Mouse (Mus musculus) lung, postnatal 4 days (tissue): ENCODE measurements around the gene Mei1.
A peak's percentile ranks its signal among the peaks of the same experiment; 100 is the strongest.
"Not testable (repeated sequence)": the region's sequence is repeated elsewhere in the genome, so short reads cannot be mapped to it uniquely, and the experiment has no call there.

Experiments
- DNase-seq, 2 experiments: peaks; one replicate each; pipeline ENCODE4 v3.0.0; 2021

The Mei1 gene

DNA sequence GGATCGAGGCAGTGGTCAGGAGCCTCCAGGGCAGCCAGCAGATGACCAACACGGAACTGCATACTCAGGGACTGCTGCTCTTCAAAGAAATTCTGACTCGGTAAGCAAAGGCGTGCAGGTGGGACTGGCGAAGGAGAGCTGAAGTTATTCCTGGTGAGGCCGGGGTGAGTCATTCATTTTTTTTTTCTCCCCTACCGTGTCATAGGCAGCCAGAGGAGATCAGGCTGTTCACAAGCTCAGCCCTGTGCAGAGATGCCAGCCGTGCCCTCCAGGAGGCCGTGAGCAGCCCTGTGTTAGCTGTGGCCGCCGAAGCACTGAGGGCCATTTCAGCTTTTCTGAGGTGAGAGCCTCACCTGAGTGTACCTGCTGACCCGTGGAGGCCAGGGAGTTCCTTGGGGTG is 16.3 kb downstream of the Mei1 start:
- DNase-seq, result no peak

DNA sequence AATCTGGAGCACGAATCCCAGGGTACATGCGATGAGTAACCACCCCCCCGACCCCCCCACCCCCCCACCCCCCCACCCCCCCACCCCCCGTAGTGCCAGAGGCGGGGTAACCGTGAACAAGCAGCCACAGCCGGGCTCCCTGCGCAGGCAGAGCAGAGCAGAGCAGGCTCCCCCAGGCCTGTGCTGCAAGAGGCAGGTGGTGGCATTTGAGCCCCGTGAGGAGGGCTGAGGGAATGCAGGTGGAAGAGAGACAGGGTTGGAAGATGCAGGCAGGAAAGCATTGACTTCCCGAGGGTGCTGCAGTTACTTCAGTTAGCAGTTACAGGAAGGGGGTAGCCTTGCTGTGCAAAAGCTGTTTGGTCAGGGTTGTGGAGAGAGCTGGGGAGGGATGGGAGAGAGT is 17.5 kb downstream of the Mei1 start:
- no peak for DNase-seq

- no peak for DNase-seq
Measured at GRCm38 (mm10) chr15:82091061-82091460, 21.3 kb downstream of the Mei1 start.

DNA sequence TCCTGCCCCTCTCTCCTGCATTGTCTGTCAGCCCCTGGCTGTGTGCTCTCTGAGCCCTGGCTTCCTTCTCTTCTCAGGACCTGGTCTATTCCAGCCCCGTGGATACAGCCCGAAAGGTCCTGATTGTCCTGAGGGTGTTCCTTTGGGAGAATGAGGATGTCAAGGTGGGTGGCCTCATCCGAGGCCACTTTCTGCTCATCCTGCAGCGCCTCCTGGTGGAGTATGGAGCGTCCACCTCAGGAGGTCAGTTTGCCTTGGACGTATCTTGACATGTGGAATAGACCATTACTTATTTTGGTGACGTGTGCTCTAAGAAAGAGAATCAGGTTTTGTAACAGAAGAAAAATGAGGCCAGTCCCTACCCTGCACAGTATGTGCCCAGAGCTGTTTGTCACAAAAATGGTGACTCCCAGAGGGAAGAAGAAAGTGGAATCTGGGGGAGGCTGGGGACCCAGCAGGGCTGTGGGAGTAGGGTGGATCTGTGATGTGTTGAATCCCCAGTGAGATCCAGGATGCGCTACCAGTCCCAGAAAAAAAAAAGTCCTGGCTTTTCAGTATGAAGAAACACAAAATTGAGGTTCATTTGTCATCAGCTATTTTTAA is 37.3 kb downstream of the Mei1 start:
- peak in 1 of 2 experiments; percentile 57 for DNase-seq

- DNase-seq, result no peak
Measured at GRCm38 (mm10) chr15:82120544-82120943, 50.7 kb downstream of the Mei1 start.

DNA sequence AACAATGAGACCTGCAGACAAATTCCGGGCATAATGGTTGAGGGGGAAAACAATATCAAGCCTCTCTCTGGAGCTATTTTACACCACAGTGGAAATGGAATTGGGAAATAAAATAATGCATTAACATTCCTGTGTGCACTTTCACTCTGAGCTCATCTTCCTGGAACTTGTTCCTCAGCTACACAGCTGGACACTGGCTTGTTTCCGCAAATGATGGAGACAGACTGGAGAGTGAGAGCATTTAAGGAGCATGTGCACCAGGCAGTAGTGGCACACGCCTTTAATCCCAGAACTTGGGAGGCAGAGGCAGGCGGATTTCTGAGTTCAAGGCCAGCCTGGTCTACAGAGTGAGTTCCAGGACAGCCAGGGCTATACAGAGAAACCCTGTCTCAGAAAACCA is 56.9 kb downstream of the Mei1 start:
- DNase-seq, result not testable (repeated sequence)

DNA sequence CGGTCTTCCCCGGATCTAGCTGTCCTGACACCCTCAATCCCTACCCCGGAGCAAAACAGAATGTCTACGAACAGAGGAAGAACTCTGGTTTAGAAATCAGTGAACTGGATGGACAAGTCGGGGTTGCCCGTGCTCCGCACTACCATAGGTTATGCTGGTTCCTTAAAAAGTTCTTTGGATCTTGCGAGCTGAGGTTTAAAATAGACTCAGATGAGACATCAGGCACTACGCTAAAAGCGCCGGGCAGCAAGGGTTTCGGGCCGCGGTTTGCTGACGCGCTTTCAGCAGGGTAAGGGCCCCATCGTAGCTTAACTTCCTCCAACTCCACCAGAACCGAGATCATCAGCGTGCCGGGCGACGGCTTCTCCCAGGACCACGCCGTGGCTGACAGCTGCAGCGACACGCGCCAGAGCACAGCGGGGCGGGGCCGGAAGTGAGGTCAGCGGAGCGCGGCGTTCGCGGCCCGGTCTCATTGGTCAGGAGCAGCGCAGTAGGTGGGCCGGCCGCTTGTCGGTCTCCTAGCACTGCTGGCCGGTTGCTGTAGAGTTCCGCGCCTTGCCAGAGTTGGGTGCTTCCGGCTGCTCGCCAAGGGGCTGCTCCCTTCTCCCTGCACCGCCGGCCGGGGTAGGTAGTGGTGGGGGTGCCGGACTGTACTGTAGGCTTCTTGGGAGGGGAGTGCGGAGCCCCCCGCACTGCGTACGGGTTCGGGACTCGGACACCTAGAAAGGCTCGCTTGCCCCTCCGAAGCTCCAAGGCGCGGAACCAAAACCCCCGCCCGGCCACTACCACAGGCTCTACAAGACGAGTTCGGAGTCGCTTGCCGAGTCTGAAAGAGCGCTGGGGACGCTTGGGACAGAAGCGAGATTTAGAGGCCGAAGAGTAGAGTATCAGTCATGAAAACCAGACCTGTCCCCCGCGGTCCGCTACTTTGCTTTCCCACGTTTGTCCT is 57.9 kb downstream of the Mei1 start, which contains the start of gene Ccdc134:
TSS of gene Ccdc134 (plus strand) at position 497 of the 949 bp plus-strand sequence.
- DNase-seq, result peak; percentile 98

DNA sequence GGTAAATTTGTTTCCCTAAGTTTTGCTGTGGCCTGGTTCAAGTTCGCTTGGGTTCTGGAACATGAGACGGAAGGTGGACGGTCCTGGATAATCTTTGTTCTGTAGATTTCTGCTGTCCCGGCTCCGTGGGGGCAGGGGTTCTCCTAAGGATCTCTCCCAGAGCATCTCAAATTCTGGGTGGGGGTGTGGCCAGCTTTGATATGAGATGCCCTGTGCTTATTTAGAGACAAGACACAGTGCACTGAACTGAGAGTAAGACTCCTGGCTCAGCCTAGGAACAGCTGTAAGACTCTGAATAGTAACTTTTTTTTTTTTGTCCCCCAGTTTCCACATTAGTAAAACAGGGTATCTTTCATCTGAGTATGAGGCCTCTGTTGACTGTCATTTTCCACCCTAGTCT is 58.6 kb downstream of the Mei1 start:
- no peak for DNase-seq

DNA sequence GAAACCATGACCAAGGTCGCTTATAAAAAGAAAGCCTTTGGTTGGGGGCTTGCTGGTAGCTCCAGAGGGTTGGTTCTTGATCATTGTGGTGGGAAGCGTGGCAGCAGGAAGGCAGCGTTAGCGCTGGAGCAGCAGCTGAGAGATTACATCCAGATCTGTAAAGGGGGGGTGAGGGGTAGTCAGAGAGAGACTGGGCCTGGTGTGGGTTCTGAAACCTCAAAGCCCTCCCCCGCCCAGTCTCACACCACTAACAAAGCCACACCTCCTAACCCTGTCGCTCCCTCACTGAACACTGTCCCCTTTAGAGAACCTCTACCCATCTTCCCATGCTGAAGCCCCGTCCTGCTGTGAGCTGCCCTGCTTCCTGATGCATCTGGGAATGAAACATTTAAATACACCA is 60.8 kb downstream of the Mei1 start:
- no peak for DNase-seq

GRCm38 (mm10) chr15:82135372-82135771 is 65.6 kb downstream of the Mei1 start:
- no peak for DNase-seq

GRCm38 (mm10) chr15:82138565-82138964 is 68.8 kb downstream of the Mei1 start:
- peak; percentile 54 to 79 for DNase-seq

- no peak for DNase-seq
Measured at GRCm38 (mm10) chr15:82139196-82139595, 69.4 kb downstream of the Mei1 start.

DNA sequence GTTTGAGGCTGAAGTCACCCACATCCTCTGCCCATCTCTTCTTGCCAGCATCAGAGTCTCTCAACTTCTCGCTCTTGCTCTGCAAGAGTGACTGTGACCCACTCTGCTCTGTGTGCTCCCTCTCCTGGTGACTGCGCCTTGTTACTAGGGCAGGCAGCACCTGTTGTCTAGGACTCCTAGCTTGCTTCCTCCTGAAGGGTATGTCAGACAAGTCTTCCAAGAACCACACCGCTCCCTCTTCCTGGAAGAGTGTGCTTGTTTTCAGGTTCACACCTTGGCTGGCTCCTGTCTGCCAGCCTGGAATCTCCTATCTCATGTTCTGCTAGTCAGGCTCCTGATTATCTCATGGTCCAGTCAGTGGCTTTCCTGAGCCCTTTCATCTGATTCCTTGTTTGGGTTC is 70.6 kb downstream of the Mei1 start:
- no peak for DNase-seq

DNA sequence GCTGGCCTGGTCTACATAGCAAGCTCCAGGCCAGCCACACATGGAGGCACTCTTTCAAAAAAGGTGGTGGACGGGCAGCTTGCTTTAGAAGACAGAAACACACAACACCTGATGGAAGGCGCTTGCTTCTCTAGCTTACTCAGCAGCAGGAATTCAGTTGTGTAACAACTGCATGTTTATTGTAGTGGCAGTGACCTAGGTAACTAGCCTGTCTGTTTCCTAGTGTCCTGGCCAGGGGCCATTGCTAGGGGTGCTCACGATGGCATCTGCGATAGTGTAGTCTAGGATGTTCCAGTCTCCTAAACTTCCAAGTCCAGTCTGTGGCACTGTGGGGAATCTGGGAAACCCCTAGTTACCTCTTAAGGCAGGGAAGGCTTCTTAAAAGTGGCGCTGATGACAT is 74.4 kb downstream of the Mei1 start:
- no peak for DNase-seq

DNA sequence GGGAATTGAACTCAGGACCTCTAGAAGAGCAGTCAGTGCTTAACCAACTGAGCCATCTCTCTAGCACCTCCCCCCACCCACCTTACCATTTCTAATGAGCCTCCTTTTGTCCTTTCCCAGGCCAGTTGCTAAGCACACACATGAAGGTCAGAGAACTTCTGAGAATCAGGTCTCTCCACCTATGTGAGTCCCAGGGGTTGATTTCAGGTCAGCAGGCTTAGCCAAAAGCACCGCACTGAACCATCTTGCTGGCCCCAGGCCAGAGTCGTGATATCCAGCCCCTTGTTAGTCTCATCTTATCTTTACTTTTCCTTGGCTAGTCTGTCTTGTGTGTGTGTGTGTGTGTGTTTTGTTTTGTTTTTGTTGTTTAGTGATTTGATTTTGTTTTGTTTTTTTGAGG is 75.6 kb downstream of the Mei1 start:
- DNase-seq, result no peak

GRCm38 (mm10) chr15:82145851-82146769 is 76.3 kb downstream of the Mei1 start:
- no peak for DNase-seq

DNA sequence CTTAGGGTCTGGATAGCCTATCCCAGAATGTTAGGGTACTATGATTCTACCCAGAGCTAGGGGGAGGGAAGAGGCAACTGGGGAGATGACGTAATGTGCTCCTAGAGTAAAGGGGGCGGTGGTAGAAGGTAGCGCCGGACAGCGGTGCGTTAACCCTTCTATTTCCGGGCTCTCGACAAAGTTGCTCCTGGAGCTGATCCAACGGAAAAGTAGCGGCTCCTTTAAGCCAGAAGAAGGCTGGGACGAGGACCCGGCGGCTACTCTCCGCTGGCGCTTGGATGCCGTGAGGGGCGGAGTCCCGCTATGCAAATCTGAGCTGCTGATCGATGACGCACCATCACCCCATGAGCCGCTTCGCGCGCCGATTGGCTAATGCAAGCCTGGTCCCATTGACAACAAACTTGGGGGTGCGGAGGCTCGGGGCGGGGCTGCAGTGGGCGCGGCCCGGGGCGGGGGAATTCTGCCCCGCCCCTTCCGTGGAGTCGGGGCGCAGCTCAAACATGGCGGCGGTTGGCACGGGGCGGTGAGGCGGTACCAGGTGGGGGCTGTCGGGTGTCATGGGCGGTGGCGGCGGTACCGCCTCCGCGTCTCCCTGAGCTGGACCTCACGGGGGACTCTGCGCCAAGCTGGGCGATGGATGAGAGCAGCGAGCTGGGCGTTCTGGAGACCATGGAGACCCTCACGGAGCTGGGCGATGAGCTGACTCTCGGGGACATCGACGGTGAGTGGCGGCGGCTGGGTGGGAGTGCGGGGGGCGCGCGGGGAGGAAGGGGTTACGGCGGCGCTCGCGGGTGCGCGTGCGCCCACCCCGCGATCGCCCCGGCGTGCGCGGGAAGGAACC is 77.2 kb downstream of the Mei1 start, which contains the start of gene Srebf2:
TSS of gene Srebf2 (plus strand) at position 412 of the 841 bp plus-strand sequence.
- DNase-seq, result peak; percentile 99 to 100

DNA sequence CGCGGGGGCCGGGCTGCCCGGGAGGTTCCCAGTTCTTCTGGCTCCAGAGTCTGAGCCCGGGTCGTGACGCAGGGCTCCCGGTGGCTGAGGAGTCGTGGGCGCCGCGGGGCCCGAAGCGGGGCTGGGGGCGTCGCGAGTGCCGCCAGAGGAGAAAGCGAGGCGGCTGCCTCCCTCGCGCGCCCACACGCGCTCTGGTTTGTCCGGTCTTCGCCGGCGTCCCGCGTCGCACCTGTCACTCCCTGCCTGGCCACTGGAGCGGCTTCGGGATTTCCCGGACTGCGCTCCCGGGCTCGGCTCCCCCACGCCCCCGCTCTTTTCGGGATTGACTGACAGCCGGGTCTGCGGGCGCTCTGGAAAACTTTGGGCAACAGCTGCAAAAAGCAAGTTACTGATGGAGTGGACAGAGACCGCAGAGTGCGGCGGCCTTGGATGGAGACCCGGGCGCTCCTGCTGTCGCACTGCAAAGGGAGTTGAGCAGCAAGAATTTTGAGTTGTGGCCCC is 77.9 kb downstream of the Mei1 start:
- DNase-seq, result peak; percentile 74 to 75

- DNase-seq, result no peak
Measured at GRCm38 (mm10) chr15:82148510-82148911, 78.7 kb downstream of the Mei1 start.

GRCm38 (mm10) chr15:82150042-82150441 is 80.2 kb downstream of the Mei1 start:
- no peak for DNase-seq

DNA sequence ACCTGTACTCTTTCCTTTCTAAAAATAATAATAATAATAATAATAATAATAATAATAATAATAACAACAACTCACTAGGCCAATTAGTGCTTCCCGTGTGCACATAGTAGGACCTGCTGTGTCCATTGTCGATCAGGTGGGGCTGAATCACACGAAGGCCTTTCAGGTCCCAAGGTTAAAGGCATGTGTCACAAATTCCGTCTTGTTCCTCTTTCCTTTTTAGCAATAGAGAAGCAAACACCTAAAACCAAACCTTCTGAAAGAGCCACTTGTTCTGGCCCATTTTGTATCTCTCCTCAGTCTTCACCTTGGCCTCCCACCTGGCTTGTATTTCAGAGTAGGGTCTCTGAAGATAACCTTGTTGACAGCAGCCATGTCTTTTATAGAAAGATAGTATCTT is 81.4 kb downstream of the Mei1 start:
- DNase-seq, result no peak

DNA sequence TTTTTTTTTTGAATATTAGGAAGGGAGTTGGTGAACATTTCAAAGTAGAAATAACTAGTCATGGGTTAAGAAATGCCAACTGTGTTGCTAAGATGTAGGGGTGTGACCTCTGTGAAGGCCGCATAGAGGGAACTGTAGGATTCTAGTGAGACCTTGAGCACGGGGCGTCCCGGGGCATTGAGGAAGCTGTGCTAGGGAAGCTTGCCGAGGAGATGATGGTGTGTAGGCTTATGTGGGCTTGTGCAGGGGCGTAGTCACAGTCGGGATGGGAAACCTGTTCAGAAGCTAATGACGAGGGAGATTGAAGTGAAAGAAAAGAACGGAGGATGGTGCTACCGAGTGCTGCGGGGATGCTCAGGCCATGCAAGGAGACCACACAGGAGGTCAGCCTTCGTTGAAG is 82.2 kb downstream of the Mei1 start:
- no peak for DNase-seq
